Mouse (Mus musculus) left cerebral cortex, adult 6 months (tissue): ENCODE data around the gene Camk2n2. TPM values are rescaled to one million over a fixed set of nuclear protein-coding genes. Genes with fewer than 3 reads are reported as not detected.

Experiments
- long read RNA-seq, 2 experiments: library from polyadenylated mRNA; unstranded; transcript quantifications; one replicate each; pipeline ENCODE4 v2.0.0; 2019 to 2020
- polyA plus RNA-seq: library from polyadenylated mRNA; unstranded; fragments of <200 nt; fragmentation: Nextera tagmentation; gene quantifications from 2 replicates; pipeline ENCODE4 v1.2.3, GENCODE M21; 2021

The Camk2n2 gene
- 22.0 and 23.7 TPM in 2 replicates for polyA plus RNA-seq
- long read RNA-seq, experiment 1, partial matches to known transcripts = 0 of 3 reads
- long read RNA-seq, experiment 1, other reads (novel, unspliced or antisense) = 3 of 3 reads
- long read RNA-seq, experiment 2, partial matches to known transcripts = 22 of 22 reads
- long read RNA-seq, experiment 2, other reads (novel, unspliced or antisense) = 0 of 22 reads

GRCm38 (mm10) chr16:20621191-20621990 is at the start of gene Camk2n2:
Gene Camk2n2, minus strand, starts transcription at chr16:20621287.

GRCm38 (mm10) chr16:20668013-20668412 is 46.9 kb upstream of the Camk2n2 start, which contains the start of gene Eif4g1:
Gene Eif4g1, plus strand, starts transcription at chr16:20668313.

DNA sequence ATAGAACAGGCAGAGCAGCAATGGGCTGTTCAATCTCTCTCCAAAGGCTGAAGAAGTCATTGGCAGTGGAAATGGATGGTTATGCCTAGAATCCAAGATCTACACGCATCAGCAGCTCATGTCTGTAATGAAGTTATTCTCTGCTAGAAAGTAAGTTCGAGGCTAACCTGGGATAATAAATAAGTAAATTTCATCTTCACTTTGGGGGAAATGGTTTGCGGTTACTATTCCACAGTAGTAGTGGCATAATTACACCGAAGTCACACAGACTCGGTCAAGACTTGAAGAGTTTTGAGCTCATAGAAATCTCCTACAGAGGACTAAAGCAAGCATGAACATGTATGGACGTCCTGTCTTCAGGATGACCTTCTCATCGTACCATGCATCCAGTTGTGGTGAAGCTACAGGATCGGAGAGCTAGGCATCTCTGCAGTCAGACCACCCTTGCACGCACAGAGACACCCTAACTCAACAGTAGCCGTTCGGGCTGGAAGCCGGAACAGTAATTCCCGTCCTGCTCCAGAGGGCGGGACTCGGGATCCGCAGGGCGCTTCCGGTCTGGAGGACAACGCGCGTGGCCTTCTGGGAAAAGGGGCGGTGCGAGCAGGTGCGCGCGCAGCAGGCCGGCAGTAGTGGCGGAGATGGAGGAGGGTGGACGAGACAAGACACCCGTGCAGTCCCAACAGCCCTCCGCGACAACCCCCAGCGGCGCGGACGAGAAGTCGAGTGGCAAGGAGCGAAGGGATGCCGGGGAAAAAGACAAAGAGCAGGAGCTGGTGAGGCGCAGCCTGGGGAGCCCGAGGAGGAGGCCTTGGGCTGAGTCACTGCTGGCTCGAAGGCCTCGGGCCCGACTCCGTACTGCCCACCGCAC is 30.2 kb upstream of the Camk2n2 start, which contains the start of gene Psmd2:
TSS of gene Psmd2 (plus strand) at position 577 of the 871 bp plus-strand sequence.

GRCm38 (mm10) chr16:20629731-20630634 is 8.9 kb upstream of the Camk2n2 start, which contains the start of gene Ece2:
Gene Ece2, plus strand, starts transcription at chr16:20629828.

DNA sequence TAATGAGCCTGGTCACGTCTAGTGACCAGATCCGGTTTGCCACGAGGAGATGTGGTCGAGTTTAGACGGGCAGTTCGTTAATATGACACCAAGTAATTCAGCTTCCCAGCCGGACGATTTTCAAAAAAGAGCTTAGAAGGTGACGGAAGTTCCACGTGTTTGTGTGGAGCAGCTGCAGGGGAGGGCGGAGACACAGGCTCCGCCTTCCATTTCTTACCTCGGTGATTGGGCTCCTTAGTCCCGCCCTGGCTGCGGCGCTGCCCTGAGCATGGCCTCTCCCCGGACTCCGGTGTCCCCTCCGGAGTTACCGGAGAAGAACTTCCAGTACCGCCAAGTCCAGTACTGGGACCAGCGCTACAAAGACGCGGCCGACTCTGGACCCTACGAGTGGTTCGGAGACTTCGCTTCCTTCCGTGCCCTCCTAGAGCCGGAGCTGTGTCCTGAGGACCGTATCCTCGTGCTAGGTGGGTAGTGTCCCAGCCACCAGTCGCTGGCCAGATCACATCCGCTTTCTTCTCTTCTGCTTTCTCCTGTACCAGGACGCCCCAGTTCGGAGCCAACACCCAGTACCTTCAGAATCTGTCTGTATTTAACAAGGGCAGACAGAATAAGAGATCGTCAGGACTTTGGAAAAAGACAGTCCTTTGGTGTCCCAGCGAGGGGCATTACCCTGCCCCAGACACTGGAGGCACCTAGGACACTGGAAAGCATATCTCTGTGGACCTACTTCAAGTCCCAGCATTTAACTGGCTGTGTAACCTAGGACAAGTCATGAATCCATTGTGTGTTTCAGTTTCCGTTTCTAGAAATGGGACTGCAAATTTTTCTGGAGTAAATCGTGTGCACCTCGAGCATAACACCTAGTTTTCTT is 9.5 kb downstream of the Camk2n2 start, which contains the start of the genes Eef1akmt4, Gm49333 and Alg3:
TSS of gene Eef1akmt4 (plus strand) at position 237 of the 871 bp plus-strand sequence.
TSS of gene Gm49333 (plus strand) at position 254 of the 871 bp plus-strand sequence.
TSS of gene Alg3 (minus strand) at position 379 of the 871 bp plus-strand sequence.

GRCm38 (mm10) chr16:20589366-20589938 is 31.6 kb downstream of the Camk2n2 start, which contains the start of gene Vwa5b2:
Gene Vwa5b2, plus strand, starts transcription at chr16:20589471.

Other genes with a start within 250 kb of the Camk2n2 start
- 52.2 and 83.4 TPM in 2 replicates for gene Abcc5, start 194.9 kb downstream of the Camk2n2 start, polyA plus RNA-seq
- 26.1 and 45.1 TPM in 2 replicates for gene Eif2b5, start 122.5 kb downstream of the Camk2n2 start, polyA plus RNA-seq
- gene Dvl3, start 104.3 kb downstream of the Camk2n2 start, polyA plus RNA-seq = 7.2 and 17.1 TPM in 2 replicates
- gene Ap2m1, start 85.8 kb downstream of the Camk2n2 start, polyA plus RNA-seq = 915 and 1,083 TPM in 2 replicates
- gene Abcf3, start 72.7 kb downstream of the Camk2n2 start, polyA plus RNA-seq = 39.2 and 58.3 TPM in 2 replicates
- 6.7 and 11.6 TPM in 2 replicates for gene Vwa5b2, start 31.8 kb downstream of the Camk2n2 start, polyA plus RNA-seq
- 6.3 and 6.7 TPM in 2 replicates for gene Eef1akmt4, start 9.7 kb downstream of the Camk2n2 start, polyA plus RNA-seq
- not detected in 2 replicates for gene Gm49333, start 9.7 kb downstream of the Camk2n2 start, polyA plus RNA-seq
- 12.1 and 13.1 TPM in 2 replicates for gene Alg3, start 9.6 kb downstream of the Camk2n2 start, polyA plus RNA-seq
- 6.3 and 7.7 TPM in 2 replicates for gene Ece2, start 8.5 kb upstream of the Camk2n2 start, polyA plus RNA-seq
- gene Psmd2, start 30.4 kb upstream of the Camk2n2 start, polyA plus RNA-seq = 129 and 158 TPM in 2 replicates
- 17.6 and 30.0 TPM in 2 replicates for gene Eif4g1, start 47.0 kb upstream of the Camk2n2 start, polyA plus RNA-seq
- 165 and 297 TPM in 2 replicates for gene Fam131a, start 72.0 kb upstream of the Camk2n2 start, polyA plus RNA-seq
- 70.1 and 79.0 TPM in 2 replicates for gene Polr2h, start 96.4 kb upstream of the Camk2n2 start, polyA plus RNA-seq
- gene Clcn2, start 96.5 kb upstream of the Camk2n2 start, polyA plus RNA-seq = 8.0 and 16.2 TPM in 2 replicates
- 7.1 and 7.2 TPM in 2 replicates for gene Chrd, start 111.8 kb upstream of the Camk2n2 start, polyA plus RNA-seq
- 0.54 and 0.59 TPM in 2 replicates for gene Thpo, start 113.2 kb upstream of the Camk2n2 start, polyA plus RNA-seq